Mouse (Mus musculus): ENCODE data around the gene Tgfbr3.

Tgfbr3 gene

GRCm38 (mm10) chr5:107068146-107068545 lies 221.3 kb downstream of the Tgfbr3 start:
- no peak for DNase-seq

- DNase-seq: no peak
Observed at GRCm38 (mm10) chr5:107067531-107067930, 221.9 kb downstream of the Tgfbr3 start.

GRCm38 (mm10) chr5:107064922-107065321 lies 224.5 kb downstream of the Tgfbr3 start:
- DNase-seq: no peak

GRCm38 (mm10) chr5:107062229-107062852 lies 227.1 kb downstream of the Tgfbr3 start:
- no peak for DNase-seq

GRCm38 (mm10) chr5:107059514-107059913 lies 229.9 kb downstream of the Tgfbr3 start:
- DNase-seq: no peak

GRCm38 (mm10) chr5:107058642-107059041 lies 230.8 kb downstream of the Tgfbr3 start:
- no peak for DNase-seq

Data from thymus, postnatal 4 days (tissue).